Mouse (Mus musculus): ENCODE results near the gene Megf9. TPM values are rescaled to one million over a fixed set of nuclear protein-coding genes. Genes with fewer than 3 reads are reported as not detected.

Gene Megf9
- polyA plus RNA-seq, 1 experiment = 31.9 TPM

DNA sequence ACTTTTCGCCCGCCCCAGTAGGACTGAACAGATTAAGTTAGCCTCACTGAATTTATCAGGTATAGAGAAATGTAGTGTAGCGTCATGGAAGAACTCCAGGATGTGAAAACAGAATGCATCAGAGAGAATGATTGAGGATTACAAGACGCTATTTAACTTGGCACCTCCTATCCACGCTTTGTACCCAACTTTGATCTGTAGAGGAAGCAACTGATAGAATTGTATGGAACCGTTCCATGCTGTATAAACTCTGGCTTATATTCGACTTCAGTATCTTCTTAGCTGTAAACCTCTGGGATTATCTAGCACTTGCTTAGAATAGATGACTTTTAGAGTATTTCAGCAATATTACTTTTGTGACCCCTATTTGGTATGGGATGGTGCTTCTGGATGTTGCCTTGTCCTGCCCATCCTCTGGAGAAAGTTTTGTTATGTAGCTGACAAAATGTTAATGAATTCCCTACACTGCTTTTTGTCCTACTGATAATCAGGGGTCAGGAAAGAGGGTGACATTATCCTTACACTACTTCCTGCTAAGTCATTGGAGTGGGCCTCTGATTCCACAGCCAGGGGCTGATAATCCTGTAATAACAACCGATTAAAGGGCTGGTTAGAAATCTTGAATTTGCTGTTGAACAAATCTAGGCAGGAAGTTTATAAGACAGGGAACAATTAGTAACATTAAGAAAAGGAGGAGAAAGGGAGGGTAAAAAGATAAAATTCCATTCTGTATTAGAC, 12.8 kb upstream of the Megf9 start:
- no peak for DNase-seq
- H3K4me1 ChIP-seq (ENCODE audit: control insufficient read depth, insufficient read depth, low read length) = no peaks in the 10 kb centered on the region
- H3K27me3 ChIP-seq (ENCODE audit: control insufficient read depth, insufficient read depth, low read length) = no peaks in the 10 kb centered on the region
- H3K4me3 ChIP-seq (replicated peaks; ENCODE audit: insufficient read depth, low read depth, low read length) = no peak overlapping the region
- WGBS = 95% methylated on average over 8 of the region's 8 CpGs
- TF ChIP-seq POLR2A (IDR thresholded peaks at IDR 0.05; ENCODE audit: borderline replicate concordance, insufficient read depth, low read length) (no peak), CTCF (IDR thresholded peaks at IDR 0.05; ENCODE audit: borderline replicate concordance, insufficient read depth, low read depth, low read length) (no peak)
- H3K27ac ChIP-seq (ENCODE audit: insufficient read depth, low read length) = no peak overlapping the region

- no peak for TF ChIP-seq CTCF (IDR thresholded peaks at IDR 0.05; ENCODE audit: borderline replicate concordance, insufficient read depth, low read depth, low read length)
- no peak for TF ChIP-seq POLR2A (IDR thresholded peaks at IDR 0.05; ENCODE audit: borderline replicate concordance, insufficient read depth, low read length)
- Histone ChIP-seq H3K4me1 (ENCODE audit: control insufficient read depth, insufficient read depth, low read length) (no peaks in the 10 kb centered on the region), H3K27me3 (ENCODE audit: control insufficient read depth, insufficient read depth, low read length) (no peaks in the 10 kb centered on the region), H3K27ac (ENCODE audit: insufficient read depth, low read length) (no peak overlapping the region), H3K4me3 (replicated peaks; ENCODE audit: insufficient read depth, low read depth, low read length) (no peak overlapping the region)
- DNase-seq = no peak
- 72% methylated on average over 2 of the region's 2 CpGs for WGBS
These were observed 11.2 kb upstream of the Megf9 start for GRCm38 (mm10) chr4:70545869-70546542.

DNA sequence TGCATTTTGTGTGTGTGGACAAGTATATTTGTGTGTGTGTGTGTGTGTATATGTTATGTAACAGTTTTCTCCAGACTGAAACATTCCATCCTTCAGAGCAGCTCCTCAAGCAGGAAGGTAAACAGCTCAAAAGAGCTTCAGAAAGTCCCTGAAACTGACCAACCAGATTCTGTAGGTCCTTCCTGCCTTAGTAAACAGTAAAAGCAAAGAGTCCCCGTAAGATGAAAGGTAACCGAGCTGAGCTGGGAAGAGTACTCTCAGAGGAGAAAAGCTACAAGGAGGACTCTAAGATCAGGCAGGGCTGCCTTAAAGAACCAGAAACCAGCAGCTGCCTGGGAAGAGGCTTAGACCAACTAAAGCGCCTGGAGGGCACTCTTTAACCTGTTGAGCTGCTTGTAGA, 9.6 kb upstream of the Megf9 start:
- TF ChIP-seq POLR2A (IDR thresholded peaks at IDR 0.05; ENCODE audit: borderline replicate concordance, insufficient read depth, low read length) (no peak), CTCF (IDR thresholded peaks at IDR 0.05; ENCODE audit: borderline replicate concordance, insufficient read depth, low read depth, low read length) (no peak)
- no peak for DNase-seq
- 87% methylated on average over 3 of the region's 3 CpGs for WGBS
- H3K27me3 ChIP-seq (ENCODE audit: control insufficient read depth, insufficient read depth, low read length) = no peaks in the 10 kb centered on the region
- no peak overlapping the region for H3K27ac ChIP-seq (ENCODE audit: insufficient read depth, low read length)
- H3K4me1 ChIP-seq (ENCODE audit: control insufficient read depth, insufficient read depth, low read length) = no peaks in the 10 kb centered on the region
- no peak overlapping the region for H3K4me3 ChIP-seq (replicated peaks; ENCODE audit: insufficient read depth, low read depth, low read length)

DNA sequence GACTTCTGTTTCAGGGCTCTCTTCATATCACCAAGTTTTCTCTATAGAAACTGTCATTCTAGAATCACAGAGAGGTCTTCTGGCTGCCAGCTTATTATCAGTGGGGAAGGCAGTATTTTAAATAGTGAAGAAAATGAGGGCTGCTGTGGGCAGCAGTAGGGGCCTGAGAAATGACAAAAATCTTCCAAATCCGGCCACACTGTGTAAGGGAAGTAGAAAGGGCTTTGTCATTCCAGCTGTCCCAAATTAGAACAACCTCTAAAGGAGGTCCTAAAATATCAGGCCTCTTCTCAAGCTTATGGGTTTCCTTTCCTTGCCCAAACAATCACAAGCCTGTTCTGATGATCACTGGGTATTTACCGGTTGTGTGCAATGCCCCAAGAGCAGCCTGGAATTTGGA, 7.6 kb upstream of the Megf9 start:
- Histone ChIP-seq H3K4me1 (ENCODE audit: control insufficient read depth, insufficient read depth, low read length) (no peaks in the 10 kb centered on the region), H3K4me3 (replicated peaks; ENCODE audit: insufficient read depth, low read depth, low read length) (no peak overlapping the region), H3K27ac (ENCODE audit: insufficient read depth, low read length) (no peak overlapping the region), H3K27me3 (ENCODE audit: control insufficient read depth, insufficient read depth, low read length) (no peaks in the 10 kb centered on the region)
- no peak for TF ChIP-seq CTCF (IDR thresholded peaks at IDR 0.05; ENCODE audit: borderline replicate concordance, insufficient read depth, low read depth, low read length)
- TF ChIP-seq POLR2A (IDR thresholded peaks at IDR 0.05; ENCODE audit: borderline replicate concordance, insufficient read depth, low read length) = no peak
- DNase-seq = no peak
- whole genome bisulfite sequencing = 63% methylated on average over 2 of the region's 2 CpGs

GRCm38 (mm10) chr4:70540743-70541142, 5.9 kb upstream of the Megf9 start:
- Histone ChIP-seq H3K4me1 (ENCODE audit: control insufficient read depth, insufficient read depth, low read length) (peaks cover 3% of the 10 kb centered on the region), H3K27ac (ENCODE audit: insufficient read depth, low read length) (no peak overlapping the region), H3K27me3 (ENCODE audit: control insufficient read depth, insufficient read depth, low read length) (no peaks in the 10 kb centered on the region), H3K4me3 (replicated peaks; ENCODE audit: insufficient read depth, low read depth, low read length) (no peak overlapping the region)
- DNase-seq = no peak
- TF ChIP-seq CTCF (IDR thresholded peaks at IDR 0.05; ENCODE audit: borderline replicate concordance, insufficient read depth, low read depth, low read length) = no peak
- 45% methylated on average over 6 of the region's 6 CpGs for WGBS

DNA sequence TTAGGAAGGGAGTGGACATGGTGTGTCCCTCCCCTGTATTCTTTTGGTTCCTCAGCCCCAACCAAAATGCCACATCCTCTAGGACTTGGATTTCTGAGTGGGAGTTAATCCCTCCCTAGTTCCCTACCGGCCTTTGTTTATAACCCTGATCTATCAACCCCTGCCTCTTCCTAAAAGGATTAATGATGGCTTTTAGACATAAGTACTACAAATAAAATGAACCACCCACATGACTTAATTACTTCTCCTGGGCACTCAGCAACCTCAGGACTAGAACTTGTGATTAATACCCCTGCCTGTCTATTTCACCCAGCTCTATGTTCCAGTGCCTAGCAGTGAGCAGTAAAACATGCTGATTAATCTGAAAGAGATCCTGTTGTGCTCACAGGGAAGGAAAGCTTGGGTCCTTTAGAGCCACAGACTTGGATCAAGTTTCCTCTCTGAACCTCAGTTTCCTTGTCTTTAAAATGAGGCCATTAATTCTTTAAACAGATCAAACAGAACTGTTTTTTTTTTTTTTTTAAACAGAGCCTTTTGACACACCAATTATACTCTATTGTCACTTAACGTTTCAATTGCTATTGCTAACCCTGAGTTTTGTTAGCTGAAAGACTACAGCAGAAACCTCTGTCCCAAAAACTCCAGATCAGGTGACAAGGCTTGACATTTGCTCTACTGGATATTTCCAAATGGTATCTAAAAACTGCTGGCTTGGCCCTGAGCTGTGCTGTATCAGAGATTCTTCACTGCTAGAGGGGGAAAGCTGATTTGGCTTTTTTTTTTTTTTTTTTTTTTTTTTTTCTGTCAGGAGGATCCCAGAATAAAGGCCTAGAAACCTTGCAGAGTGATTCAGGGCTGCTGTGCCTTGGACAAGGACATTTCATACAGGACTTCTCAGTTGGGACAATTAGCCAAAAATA, 2.1 kb upstream of the Megf9 start:
- WGBS = 85% methylated on average over 2 of the region's 2 CpGs
- TF ChIP-seq POLR2A (IDR thresholded peaks at IDR 0.05; ENCODE audit: borderline replicate concordance, insufficient read depth, low read length) (no peak), CTCF (IDR thresholded peaks at IDR 0.05; ENCODE audit: borderline replicate concordance, insufficient read depth, low read depth, low read length) (no peak)
- peaks cover 4% of the 10 kb centered on the region for H3K4me1 ChIP-seq (ENCODE audit: control insufficient read depth, insufficient read depth, low read length)
- no peaks in the 10 kb centered on the region for H3K27me3 ChIP-seq (ENCODE audit: control insufficient read depth, insufficient read depth, low read length)
- no peak for DNase-seq
- H3K27ac ChIP-seq (ENCODE audit: insufficient read depth, low read length) = no peak overlapping the region
- H3K4me3 ChIP-seq (replicated peaks; ENCODE audit: insufficient read depth, low read depth, low read length) = no peak overlapping the region

- peak overlapping the region; percentile 88 for H3K27ac ChIP-seq (ENCODE audit: insufficient read depth, low read length)
- TF ChIP-seq CTCF (IDR thresholded peaks at IDR 0.05; ENCODE audit: borderline replicate concordance, insufficient read depth, low read depth, low read length) (no peak), POLR2A (IDR thresholded peaks at IDR 0.05; ENCODE audit: borderline replicate concordance, insufficient read depth, low read length) (no peak)
- peak in 1 of 2 experiments; percentile 38 for DNase-seq
- H3K4me3 ChIP-seq (replicated peaks; ENCODE audit: insufficient read depth, low read depth, low read length) = peak overlapping the region; percentile 71
- peaks cover 4% of the 10 kb centered on the region for H3K4me1 ChIP-seq (ENCODE audit: control insufficient read depth, insufficient read depth, low read length)
- WGBS = 21% methylated on average over 7 of the region's 7 CpGs
- no peaks in the 10 kb centered on the region for H3K27me3 ChIP-seq (ENCODE audit: control insufficient read depth, insufficient read depth, low read length)
These were observed 1.0 kb upstream of the Megf9 start for GRCm38 (mm10) chr4:70535711-70536311.
